Mouse (Mus musculus): Measurements from ENCODE around the gene Coro2a.
A peak's percentile ranks its signal among the peaks of the same experiment; 100 is the strongest.

Gene Coro2a

DNA sequence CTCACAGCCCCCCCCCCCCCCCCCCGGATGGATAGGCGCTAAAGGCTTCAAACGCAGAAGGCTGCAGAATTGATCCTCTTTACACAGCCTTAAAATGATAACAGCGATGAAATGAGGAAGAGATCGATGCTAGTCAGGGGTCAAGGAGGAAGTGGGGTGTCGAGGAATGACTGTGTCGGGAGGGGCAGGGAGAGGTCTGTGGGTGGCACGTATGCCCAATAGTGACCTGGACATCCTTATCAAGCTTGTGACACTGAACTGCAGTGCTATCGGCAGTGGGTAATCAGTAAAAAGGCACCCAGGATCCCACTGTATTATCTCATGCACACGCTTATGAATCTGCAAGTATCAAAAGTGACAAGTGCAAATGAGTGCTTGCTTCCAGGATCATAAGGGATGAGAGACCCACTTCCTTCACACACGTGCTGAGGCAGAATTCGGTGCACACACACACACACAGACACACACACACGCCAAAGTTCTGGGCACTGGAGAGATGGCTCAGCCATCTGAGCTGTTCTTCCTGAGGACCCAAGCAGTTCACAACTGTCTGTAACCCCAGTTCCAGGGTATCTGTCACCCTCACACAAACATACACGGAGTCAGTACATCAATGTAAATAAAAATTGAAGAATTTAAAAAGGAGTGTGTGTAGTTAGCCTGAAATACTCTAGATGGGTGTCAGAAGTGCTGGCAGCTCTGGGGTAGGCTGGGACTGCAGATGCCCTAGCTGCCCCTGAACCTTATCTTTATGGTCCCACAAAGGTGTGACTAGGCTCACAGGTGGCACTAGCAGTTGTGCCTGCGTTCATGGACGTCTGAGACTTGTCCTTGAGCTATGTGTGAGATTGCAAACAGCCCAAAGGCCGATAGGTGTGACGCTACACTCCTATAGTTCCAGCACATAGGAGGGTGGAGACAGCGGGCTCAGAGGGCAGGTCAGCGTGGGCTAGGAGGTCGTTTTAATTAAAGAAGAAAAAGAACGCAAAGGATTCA lies 43.0 kb downstream of the Coro2a start:
- no peak for DNase-seq (ENCODE audit: low spot score)

- DNase-seq (ENCODE audit: low spot score) = no peak
These were observed 45.1 kb downstream of the Coro2a start for GRCm38 (mm10) chr4:46556933-46557332.

- peak; percentile 51 for DNase-seq (ENCODE audit: low spot score)
These were observed 46.2 kb downstream of the Coro2a start for GRCm38 (mm10) chr4:46555762-46556161.

DNA sequence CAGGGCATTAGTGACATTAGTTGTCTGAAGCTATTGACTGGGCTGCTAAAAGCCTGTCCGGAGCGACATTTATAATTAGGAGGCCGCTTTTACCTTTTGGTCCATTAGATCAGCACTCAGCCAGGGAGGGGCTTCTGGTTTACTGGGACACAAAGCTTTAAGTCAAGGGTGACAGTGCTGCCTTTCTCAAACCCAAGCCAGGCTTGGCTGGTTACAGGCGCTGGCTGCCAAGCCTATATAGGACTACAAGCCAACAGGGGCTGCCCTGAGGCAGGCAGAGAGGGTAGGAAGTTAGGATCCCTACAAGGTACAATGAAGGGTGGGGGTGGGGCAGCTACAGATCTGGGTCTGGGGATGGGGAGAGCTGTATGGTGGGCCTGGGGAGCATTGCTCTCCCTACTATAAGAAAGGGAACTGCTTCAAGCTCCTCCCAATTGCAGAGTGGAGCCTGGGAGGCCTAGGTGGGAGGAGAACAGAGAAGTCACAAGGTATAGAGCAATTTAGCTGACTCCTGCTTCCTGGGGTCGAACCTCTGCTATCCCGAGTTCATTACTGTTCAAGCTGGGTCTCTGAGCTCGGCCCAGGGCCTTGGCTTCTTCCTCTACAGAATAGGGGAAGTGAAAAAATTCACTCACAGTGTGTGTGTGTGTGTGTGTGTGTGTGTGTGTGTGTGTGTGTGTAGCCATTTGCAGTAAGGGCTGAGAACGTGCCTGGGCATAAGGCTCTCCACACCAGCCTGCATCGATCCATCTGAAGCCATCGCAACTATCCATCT lies 47.5 kb downstream of the Coro2a start:
- no peak for DNase-seq (ENCODE audit: low spot score)

DNA sequence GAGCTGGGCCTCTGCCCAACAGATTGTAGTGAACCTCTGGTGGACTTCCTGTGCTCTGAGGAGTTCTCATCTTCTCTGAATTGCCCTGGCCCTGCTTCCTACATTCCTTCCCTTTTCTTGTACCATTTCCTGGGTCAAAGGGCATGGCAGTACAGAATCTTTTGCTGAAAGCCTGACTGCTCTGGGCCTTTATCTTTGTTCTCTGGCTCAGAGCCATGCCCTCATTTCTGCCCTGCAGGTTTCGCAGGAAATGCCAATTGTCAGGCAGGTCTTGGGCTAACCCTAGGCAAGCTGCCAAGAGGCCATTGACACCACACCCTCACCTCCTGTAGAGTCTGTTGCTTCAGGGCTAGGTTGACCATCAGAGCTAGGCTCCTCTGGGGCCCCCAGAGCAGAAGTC lies 48.1 kb downstream of the Coro2a start:
- DNase-seq (ENCODE audit: low spot score) = peak; percentile 93

- DNase-seq (ENCODE audit: low spot score) = no peak
These were observed 51.6 kb downstream of the Coro2a start for GRCm38 (mm10) chr4:46550406-46550805.

DNA sequence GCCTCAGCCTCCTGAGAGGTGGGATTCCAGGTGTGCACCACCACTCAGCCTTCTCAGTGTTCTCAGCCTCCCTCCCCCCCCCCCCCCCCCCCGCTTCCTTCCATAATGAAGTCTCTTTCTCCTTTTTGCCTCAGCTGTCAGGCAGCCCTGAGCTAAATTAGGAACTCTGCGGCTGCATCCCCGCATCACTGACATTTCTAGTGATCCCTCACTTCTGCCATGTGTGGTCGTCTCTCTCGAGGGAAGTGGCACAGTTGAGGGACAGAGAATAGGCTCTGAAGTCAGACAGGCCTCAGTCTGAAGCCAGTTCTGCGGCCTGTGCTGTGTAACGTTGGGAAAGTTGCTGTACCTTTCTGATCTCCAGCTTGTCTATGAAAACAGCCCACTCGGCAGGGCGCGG lies 52.0 kb downstream of the Coro2a start:
- DNase-seq (ENCODE audit: low spot score) = no peak

GRCm38 (mm10) chr4:46546709-46547108 lies 55.3 kb downstream of the Coro2a start:
- no peak for DNase-seq (ENCODE audit: low spot score)

DNA sequence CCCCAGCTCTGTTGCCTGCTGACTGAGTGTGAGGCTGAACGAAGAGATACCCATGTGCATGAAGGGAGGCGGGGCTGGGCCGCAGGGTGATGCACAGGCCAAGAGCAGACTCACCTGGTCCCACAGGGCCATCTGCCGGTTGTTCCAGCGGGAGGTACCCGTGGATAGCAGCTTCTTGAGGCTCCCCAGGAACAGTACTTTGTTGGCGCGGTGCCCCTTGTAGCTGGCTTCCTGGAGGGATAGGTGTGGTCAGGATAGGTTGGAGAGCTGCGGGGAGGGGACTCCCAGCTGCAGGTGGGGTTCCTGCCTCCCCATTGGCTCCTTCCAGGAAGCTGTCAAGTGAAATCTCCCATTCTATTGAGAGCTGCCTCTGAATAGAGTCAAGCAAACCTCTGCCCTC lies 56.5 kb downstream of the Coro2a start:
- DNase-seq (ENCODE audit: low spot score) = peak; percentile 41

GRCm38 (mm10) chr4:46544313-46544712 lies 57.7 kb downstream of the Coro2a start:
- peak; percentile 51 for DNase-seq (ENCODE audit: low spot score)

DNA sequence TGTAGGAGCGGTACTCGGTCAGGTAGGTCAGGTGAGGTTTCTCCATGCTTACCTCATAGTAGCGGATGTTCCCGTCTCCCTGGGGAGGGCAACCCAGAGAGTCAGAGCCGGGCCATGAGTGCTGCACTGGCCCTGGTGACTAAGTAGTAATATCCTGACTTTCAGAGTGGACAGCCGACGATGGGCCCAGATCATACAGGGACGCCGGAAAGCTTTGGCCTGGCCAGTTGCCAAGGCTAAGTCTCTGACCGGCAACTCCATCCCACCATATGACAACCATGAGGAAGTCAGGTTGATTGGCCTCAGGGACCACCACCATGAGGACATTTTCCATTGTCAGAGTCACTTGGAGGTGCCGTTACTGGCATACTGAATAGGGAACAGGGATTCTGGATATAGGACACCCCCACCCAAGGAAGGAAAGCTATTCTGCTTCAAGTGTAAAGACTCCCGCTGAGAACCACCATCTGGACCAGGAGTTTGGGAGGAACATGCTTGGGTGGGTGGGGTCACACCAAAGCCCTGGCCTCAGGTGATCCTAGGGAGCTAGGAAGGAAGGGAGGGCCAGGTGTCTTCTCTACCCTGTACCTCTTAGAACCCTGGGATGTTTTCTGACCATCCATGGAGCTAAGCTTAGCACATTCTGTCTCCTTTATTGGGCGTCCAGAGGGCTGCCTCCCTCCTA lies 58.5 kb downstream of the Coro2a start:
- DNase-seq (ENCODE audit: low spot score) = no peak

DNA sequence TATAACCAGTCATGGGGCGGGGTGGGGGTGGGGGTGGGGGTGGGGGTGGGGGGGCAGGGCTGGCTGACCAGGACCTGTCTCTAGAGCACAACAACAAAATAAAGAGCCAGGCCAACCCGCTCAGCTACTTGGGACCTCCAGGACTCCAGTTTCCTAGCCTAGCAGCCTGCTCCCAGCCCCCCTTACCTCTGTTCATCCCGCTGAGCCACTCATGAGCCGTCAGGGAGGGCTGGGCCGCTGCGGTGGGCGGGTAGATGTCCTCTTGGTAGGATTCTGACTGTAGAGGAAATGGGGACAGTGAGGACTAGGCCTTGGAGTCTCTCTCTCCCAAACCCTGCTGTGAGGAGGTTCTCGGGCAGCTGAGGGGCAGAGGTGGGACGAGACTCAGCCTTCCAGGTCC lies 60.3 kb downstream of the Coro2a start:
- no peak for DNase-seq (ENCODE audit: low spot score)

- no peak for DNase-seq (ENCODE audit: low spot score)
These were observed 62.8 kb downstream of the Coro2a start for GRCm38 (mm10) chr4:46539167-46539566.

DNA sequence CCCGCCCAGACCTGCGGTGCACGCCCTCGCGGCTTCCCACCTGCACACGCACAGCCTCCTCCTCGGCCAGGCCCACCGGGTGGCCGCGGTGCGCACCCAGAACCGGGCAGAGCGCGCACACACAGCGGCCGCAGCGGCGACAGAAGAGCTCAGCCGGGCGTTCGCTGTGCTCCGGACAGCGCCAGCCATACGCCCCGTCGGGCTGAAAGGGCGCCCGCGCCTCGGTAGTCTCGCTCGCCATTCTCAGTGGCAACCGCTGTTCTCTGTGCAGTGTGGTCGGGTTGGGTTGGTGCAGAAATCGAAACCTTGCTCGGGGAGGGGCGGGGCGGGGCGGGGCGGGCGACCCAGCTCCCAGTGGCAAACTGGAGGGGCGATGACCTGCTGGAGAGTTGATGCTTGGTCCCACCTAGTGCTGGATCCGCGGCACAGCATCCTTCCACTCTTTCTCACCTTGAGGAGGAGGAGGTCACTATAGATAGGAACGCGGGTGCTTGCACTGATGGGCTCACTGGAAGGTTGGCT lies 66.1 kb downstream of the Coro2a start, which contains the start of gene Trim14:
Gene Trim14, minus strand, starts transcription at position 302 of the 522 bp plus-strand sequence.
- peak; percentile 36 for DNase-seq (ENCODE audit: low spot score)

- DNase-seq (ENCODE audit: low spot score) = no peak
These were observed 66.7 kb downstream of the Coro2a start for GRCm38 (mm10) chr4:46535094-46535830.

GRCm38 (mm10) chr4:46533934-46534720 lies 67.9 kb downstream of the Coro2a start:
- DNase-seq (ENCODE audit: low spot score) = peak; percentile 39

- no peak for DNase-seq (ENCODE audit: low spot score)
These were observed 69.1 kb downstream of the Coro2a start for GRCm38 (mm10) chr4:46532926-46533325.

- no peak for DNase-seq (ENCODE audit: low spot score)
These were observed 69.5 kb downstream of the Coro2a start for GRCm38 (mm10) chr4:46532511-46532910.

- no peak for DNase-seq (ENCODE audit: low spot score)
These were observed 72.3 kb downstream of the Coro2a start for GRCm38 (mm10) chr4:46529722-46530121.

DNA sequence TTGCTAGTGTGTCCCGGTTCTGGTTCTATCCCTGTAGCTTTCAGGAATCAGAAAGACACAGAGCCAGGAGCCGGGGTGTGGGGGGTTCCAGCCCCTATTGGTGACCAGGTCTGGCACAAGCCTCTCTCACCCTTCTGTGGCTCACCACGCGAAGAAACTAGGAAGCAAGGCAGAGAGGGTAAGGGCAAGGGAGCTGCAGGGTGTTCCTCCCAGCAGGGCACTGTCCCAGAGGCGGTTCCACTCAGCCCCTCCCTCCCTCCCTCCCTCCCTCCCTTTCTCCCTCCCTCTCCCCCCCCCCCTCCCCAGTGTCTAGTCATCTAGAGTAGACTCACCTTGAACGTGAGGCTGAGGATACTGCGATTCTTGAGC lies 74.5 kb downstream of the Coro2a start:
- no peak for DNase-seq (ENCODE audit: low spot score)
